Mouse (Mus musculus) lung, embryonic 15.5 days (tissue): Measurements from ENCODE around the gene Llph. TPM values are rescaled to one million over a fixed set of nuclear protein-coding genes. Genes with fewer than 3 reads are reported as not detected.

Experiments
- ATAC-seq: fragments of 200-750 bp; cut with Nextera tagmentation; 2 replicates; pipeline ENCODE4 v1.8.0; 2017; ENCODE audit warnings: moderate number of reproducible peaks, borderline replicate concordance; ENCODE audit not compliant: low FRiP score, low TSS enrichment; ENCODE audit errors: extremely low read depth
- H3K27ac ChIP-seq: fragments of 300-500 bp; sonication (generic); 2 replicates; pipeline ENCODE4 v1.5.1; 2015; ENCODE audit warnings: moderate library complexity, mild to moderate bottlenecking, inconsistent platforms
- H3K27me3 ChIP-seq: fragments of 300-500 bp; sonication (generic); 2 replicates; pipeline ENCODE4 v1.6.1; 2015; ENCODE audit warnings: inconsistent platforms
- H3K36me3 ChIP-seq: fragments of 300-500 bp; sonication (generic); 2 replicates; pipeline ENCODE4 v1.6.1; 2015; ENCODE audit warnings: inconsistent platforms
- H3K4me1 ChIP-seq: fragments of 300-500 bp; sonication (generic); 2 replicates; pipeline ENCODE4 v1.6.1; 2015; ENCODE audit warnings: inconsistent platforms
- H3K4me2 ChIP-seq: fragments of 300-500 bp; sonication (generic); 2 replicates; pipeline ENCODE4 v1.6.1; 2015; ENCODE audit warnings: inconsistent platforms, mild to moderate bottlenecking, moderate library complexity
- H3K4me3 ChIP-seq: fragments of 300-500 bp; sonication (generic); 2 replicates; pipeline ENCODE4 v1.5.1; 2015; ENCODE audit warnings: mild to moderate bottlenecking, inconsistent platforms
- H3K9ac ChIP-seq: fragments of 300-500 bp; sonication (generic); 2 replicates; pipeline ENCODE4 v1.6.1; 2015; ENCODE audit warnings: inconsistent platforms
- H3K9me3 ChIP-seq: fragments of 300-500 bp; sonication (generic); 2 replicates; pipeline ENCODE4 v1.6.1; 2016; ENCODE audit warnings: inconsistent platforms
- WGBS: fragments of 180-500 bp; shearing (Covaris S2); methylation state at CpG from one replicate; pipeline ENCODE4 v1.1.7; 2015; 5-methylcytosine and 5-hydroxymethylcytosine counted together
- polyA plus RNA-seq: library from polyadenylated mRNA; unstranded; fragments of >200 nt; fragmentation: Nextera tagmentation; extraction: Ambion mirVana; gene quantifications from 2 replicates; pipeline ENCODE4 v1.2.1, GENCODE M21; 2015

Gene Llph
- polyA plus RNA-seq, 1 experiment from 2014 or later: 46.6 TPM

- Histone ChIP-seq H3K27ac (no peak overlapping the region), H3K4me2 (peak overlapping the region; percentile 17; the same call in 1 of the 2 replicates), H3K9ac (no peak overlapping the region), H3K36me3 (no peaks in the 10 kb centered on the region), H3K27me3 (no peaks in the 10 kb centered on the region; the same call in 1 of the 2 replicates), H3K4me1 (no peaks in the 10 kb centered on the region; the same call in 1 of the 2 replicates), H3K4me3 (no peak overlapping the region), H3K9me3 (no peaks in the 10 kb centered on the region)
- WGBS: 21% methylated on average over 8 of the region's 8 CpGs
- ATAC-seq: no peak
Observed at GRCm38 (mm10) chr10:120252800-120253199, 25.9 kb downstream of the Llph start.

- H3K9ac ChIP-seq: no peak overlapping the region
- WGBS: 16% methylated on average over 11 of the region's 11 CpGs
- H3K4me2 ChIP-seq: no peak overlapping the region
- no peaks in the 10 kb centered on the region; the same call in 1 of the 2 replicates for H3K4me1 ChIP-seq
- H3K9me3 ChIP-seq: no peaks in the 10 kb centered on the region
- no peak for ATAC-seq
- no peak overlapping the region for H3K4me3 ChIP-seq
- H3K36me3 ChIP-seq: no peaks in the 10 kb centered on the region
- no peak overlapping the region for H3K27ac ChIP-seq
- no peaks in the 10 kb centered on the region for H3K27me3 ChIP-seq
Observed at GRCm38 (mm10) chr10:120257231-120257630, 30.4 kb downstream of the Llph start.

GRCm38 (mm10) chr10:120267790-120268189 is 40.9 kb downstream of the Llph start:
- Histone ChIP-seq H3K4me3 (no peak overlapping the region), H3K4me1 (peaks cover 8% of the 10 kb centered on the region; the same call in 1 of the 2 replicates), H3K9me3 (no peaks in the 10 kb centered on the region), H3K9ac (no peak overlapping the region), H3K4me2 (no peak overlapping the region), H3K27me3 (no peaks in the 10 kb centered on the region), H3K27ac (no peak overlapping the region), H3K36me3 (no peaks in the 10 kb centered on the region)
- 58% methylated on average over 12 of the region's 12 CpGs for WGBS
- no peak for ATAC-seq

- 93% methylated on average over 13 of the region's 13 CpGs for WGBS
- H3K9ac ChIP-seq: no peak overlapping the region
Observed at GRCm38 (mm10) chr10:120269946-120270345, 43.1 kb downstream of the Llph start.

GRCm38 (mm10) chr10:120270777-120271176 is 43.9 kb downstream of the Llph start:
- no peak for ATAC-seq
- Histone ChIP-seq H3K4me2 (no peak overlapping the region), H3K9ac (no peak overlapping the region), H3K36me3 (no peaks in the 10 kb centered on the region), H3K4me1 (peaks cover 8% of the 10 kb centered on the region; the same call in 1 of the 2 replicates), H3K9me3 (no peaks in the 10 kb centered on the region), H3K27ac (no peak overlapping the region), H3K27me3 (no peaks in the 10 kb centered on the region), H3K4me3 (no peak overlapping the region)
- WGBS: 67% methylated on average over 4 of the region's 4 CpGs

More at GRCm38 (mm10) chr10:120269946-120270345, 43.1 kb downstream of the Llph start:
- Histone ChIP-seq H3K27ac (no peak overlapping the region), H3K9me3 (no peaks in the 10 kb centered on the region), H3K27me3 (no peaks in the 10 kb centered on the region), H3K4me2 (no peak overlapping the region), H3K4me1 (peaks cover 8% of the 10 kb centered on the region; the same call in 1 of the 2 replicates), H3K36me3 (no peaks in the 10 kb centered on the region), H3K4me3 (no peak overlapping the region)
- no peak for ATAC-seq

- ATAC-seq: no peak
- H3K36me3 ChIP-seq: no peaks in the 10 kb centered on the region
- no peak overlapping the region for H3K9ac ChIP-seq
- WGBS: 62% methylated on average over 6 of the region's 6 CpGs
- H3K9me3 ChIP-seq: no peaks in the 10 kb centered on the region
- H3K27ac ChIP-seq: no peak overlapping the region
- no peak overlapping the region for H3K4me3 ChIP-seq
- H3K4me1 ChIP-seq: peaks cover 8% of the 10 kb centered on the region; the same call in 1 of the 2 replicates
- peak overlapping the region; percentile 55; the same call in 1 of the 2 replicates for H3K4me2 ChIP-seq
- H3K27me3 ChIP-seq: no peaks in the 10 kb centered on the region
Observed at GRCm38 (mm10) chr10:120271318-120271717, 44.4 kb downstream of the Llph start.

GRCm38 (mm10) chr10:120271879-120272269 is 45.0 kb downstream of the Llph start:
- no peak for ATAC-seq
- Histone ChIP-seq H3K9ac (no peak overlapping the region), H3K4me3 (peak overlapping the region; percentile 16), H3K27ac (no peak overlapping the region), H3K4me2 (peak overlapping the region; percentile 55), H3K9me3 (no peaks in the 10 kb centered on the region), H3K4me1 (peaks cover 8% of the 10 kb centered on the region; the same call in 1 of the 2 replicates), H3K27me3 (no peaks in the 10 kb centered on the region), H3K36me3 (no peaks in the 10 kb centered on the region)
- WGBS: 17% methylated on average over 10 of the region's 11 CpGs

- Histone ChIP-seq H3K9me3 (no peaks in the 10 kb centered on the region), H3K4me1 (peaks cover 8% of the 10 kb centered on the region; the same call in 1 of the 2 replicates), H3K27ac (no peak overlapping the region), H3K4me3 (peak overlapping the region; percentile 16), H3K36me3 (no peaks in the 10 kb centered on the region), H3K27me3 (no peaks in the 10 kb centered on the region), H3K4me2 (peak overlapping the region; percentile 55), H3K9ac (no peak overlapping the region)
- WGBS: 4% methylated on average over 19 of the region's 19 CpGs
- no peak for ATAC-seq
Observed at GRCm38 (mm10) chr10:120272270-120272883, 45.5 kb downstream of the Llph start.

- no peak overlapping the region for H3K4me3 ChIP-seq
- no peak overlapping the region for H3K9ac ChIP-seq
- H3K27me3 ChIP-seq: no peaks in the 10 kb centered on the region
- H3K4me1 ChIP-seq: peaks cover 8% of the 10 kb centered on the region; the same call in 1 of the 2 replicates
- no peak for ATAC-seq
- no peaks in the 10 kb centered on the region for H3K36me3 ChIP-seq
- H3K4me2 ChIP-seq: no peak overlapping the region
- WGBS: 65% methylated on average over 7 of the region's 7 CpGs
- no peaks in the 10 kb centered on the region for H3K9me3 ChIP-seq
- no peak overlapping the region for H3K27ac ChIP-seq
Observed at GRCm38 (mm10) chr10:120273335-120273734, 46.5 kb downstream of the Llph start.

- Histone ChIP-seq H3K27me3 (no peaks in the 10 kb centered on the region), H3K9me3 (no peaks in the 10 kb centered on the region), H3K4me3 (no peak overlapping the region), H3K9ac (no peak overlapping the region), H3K36me3 (no peaks in the 10 kb centered on the region), H3K4me1 (no peaks in the 10 kb centered on the region), H3K4me2 (no peak overlapping the region), H3K27ac (no peak overlapping the region)
- WGBS: 36% methylated on average over 12 of the region's 12 CpGs
- no peak for ATAC-seq
Observed at GRCm38 (mm10) chr10:120279482-120280128, 52.7 kb downstream of the Llph start.

GRCm38 (mm10) chr10:120280375-120280774 is 53.5 kb downstream of the Llph start:
- no peaks in the 10 kb centered on the region for H3K36me3 ChIP-seq
- no peaks in the 10 kb centered on the region for H3K4me1 ChIP-seq
- 64% methylated on average over 4 of the region's 4 CpGs for WGBS
- no peak for ATAC-seq
- H3K27me3 ChIP-seq: no peaks in the 10 kb centered on the region
- H3K9me3 ChIP-seq: no peaks in the 10 kb centered on the region
- H3K4me2 ChIP-seq: no peak overlapping the region
- H3K4me3 ChIP-seq: no peak overlapping the region
- H3K9ac ChIP-seq: no peak overlapping the region
- no peak overlapping the region for H3K27ac ChIP-seq

GRCm38 (mm10) chr10:120281700-120282099 is 54.8 kb downstream of the Llph start:
- H3K4me2 ChIP-seq: no peak overlapping the region
- 79% methylated on average over 5 of the region's 5 CpGs for WGBS
- ATAC-seq: no peak
- H3K4me1 ChIP-seq: no peaks in the 10 kb centered on the region
- no peak overlapping the region for H3K4me3 ChIP-seq
- no peak overlapping the region for H3K27ac ChIP-seq
- no peaks in the 10 kb centered on the region for H3K9me3 ChIP-seq
- H3K36me3 ChIP-seq: no peaks in the 10 kb centered on the region
- H3K27me3 ChIP-seq: no peaks in the 10 kb centered on the region
- H3K9ac ChIP-seq: no peak overlapping the region
